Mouse (Mus musculus): Measurements from ENCODE around the gene Rnf227.

Rnf227 gene

DNA sequence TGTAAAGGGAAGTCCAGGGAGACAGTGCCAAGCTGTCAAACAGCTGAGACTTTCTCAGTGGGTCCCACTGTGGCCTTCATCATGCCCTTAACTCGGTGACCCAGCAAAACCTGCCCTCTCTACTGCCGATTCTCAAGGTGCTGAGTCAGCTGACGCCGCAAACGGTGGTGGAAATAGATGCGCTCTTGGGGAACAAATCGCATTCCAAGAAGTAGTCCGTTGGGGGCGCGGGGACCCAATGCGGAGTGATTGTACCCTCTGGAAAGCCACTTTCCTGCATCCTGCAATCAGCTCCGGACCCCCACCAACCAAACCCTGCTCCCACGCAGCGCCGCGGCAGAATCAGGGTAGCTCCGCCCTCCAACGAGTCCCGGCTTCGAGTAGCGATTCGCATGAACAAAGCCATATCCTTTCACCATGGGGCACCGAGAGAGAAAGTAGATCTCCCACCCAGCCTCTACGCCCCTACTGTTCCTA lies 8.3 kb upstream of the Rnf227 start:
- DNase-seq, result peak; percentile 79

DNA sequence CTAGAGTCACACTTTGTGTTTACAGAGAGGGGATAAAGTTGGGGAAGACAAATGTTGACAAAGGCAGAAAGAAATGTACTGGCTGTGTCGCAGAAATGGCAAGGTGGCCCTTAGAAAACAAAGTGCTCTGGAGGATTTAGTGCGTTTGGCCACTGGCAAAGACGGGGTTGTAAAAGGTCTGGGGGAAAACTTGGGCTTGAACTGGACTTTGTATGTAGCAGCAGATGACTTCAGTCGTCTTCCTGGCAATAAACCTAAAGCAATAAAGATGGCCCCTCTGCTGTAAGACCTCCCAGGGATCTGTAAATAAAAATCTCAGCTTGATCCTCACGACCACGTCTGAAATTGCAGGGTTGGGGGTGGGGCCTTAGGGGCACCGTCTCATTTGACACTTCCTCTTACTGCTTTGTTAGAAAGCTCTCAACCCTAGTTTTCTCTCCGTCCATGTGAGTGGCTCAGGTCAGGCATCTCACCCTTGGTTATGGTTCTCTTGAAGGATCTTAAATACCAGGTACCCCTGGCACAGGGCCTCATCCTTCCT lies 7.5 kb upstream of the Rnf227 start:
- DNase-seq, result no peak

DNA sequence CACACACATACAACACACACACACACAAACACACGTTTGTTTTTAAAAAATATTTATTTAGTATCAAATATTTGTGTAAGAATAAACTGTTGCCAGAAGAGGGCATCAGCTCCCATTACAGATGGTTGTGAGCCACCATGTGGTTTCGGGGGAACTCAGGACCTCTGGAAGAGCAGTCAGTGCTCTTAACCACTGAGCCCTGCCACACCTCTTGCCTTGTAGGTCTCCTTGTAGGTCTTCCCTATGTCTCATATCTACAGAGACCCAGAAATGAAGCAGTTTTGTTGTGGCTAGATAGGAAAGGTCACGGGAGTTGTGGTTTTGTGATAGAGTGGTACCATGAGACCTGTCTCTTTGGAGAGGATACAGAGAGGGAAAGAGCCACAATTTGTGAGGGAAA lies 6.3 kb upstream of the Rnf227 start:
- no peak for DNase-seq

DNA sequence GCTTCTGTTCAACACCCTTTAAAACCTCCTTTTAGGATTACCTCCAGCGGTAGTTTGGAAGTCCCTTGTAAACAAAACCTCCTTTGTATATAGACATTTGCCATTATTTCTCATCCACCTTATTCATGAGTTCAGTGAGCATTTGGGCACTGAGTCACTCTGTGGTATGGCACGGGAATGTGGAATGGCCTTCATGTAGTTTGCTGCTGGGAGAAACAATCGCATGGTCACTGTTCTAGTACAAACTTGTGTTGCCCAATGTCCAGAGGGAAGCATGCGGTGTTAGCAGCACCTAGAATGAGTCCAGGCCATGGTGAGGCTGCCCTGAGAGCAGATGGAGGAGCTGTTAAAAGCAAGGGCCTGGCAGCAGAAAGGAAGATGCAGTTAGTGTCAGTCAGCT lies 5.5 kb upstream of the Rnf227 start:
- DNase-seq, result no peak

DNA sequence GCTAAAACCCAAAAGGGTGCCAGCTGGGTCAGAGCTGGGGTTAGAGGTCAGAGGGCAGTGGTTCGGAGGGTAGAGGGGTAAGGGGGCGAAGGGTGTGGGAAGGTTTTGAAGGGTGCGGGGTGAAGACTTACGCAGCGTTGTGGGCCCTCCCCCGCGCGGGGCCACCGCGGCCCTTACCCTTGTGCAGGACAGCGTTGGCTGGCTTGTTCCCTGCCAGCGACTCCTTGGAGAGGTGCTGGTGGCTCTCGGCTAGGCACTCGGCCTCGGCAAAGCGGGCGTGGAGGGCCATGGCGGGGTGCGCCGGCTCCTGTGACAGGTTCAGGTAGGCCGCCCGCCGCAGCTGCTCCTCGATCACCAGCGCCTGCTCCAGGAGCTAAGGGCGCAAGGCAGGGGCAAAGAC lies 6.2 kb downstream of the Rnf227 start:
- DNase-seq, result no peak

DNA sequence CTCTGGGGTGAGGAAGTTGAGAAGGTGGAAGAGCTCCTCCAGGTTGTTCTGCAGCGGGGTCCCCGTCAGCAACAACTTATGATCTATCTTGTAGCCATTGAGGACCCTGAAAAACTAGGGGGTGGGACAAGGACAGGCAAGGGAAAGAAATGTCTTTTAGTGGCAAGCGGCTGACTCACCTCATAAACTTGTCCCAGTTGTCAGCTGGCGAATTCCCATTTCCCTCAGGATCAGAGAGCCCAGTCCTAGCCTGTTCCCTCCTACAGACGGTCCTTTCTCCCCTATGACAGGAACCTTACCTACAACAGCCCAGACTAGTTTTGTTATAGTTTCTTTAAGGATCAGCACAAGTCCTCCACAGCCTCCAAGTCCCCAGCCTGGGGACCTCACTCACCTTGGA lies 16.3 kb downstream of the Rnf227 start:
- DNase-seq, result no peak

DNA sequence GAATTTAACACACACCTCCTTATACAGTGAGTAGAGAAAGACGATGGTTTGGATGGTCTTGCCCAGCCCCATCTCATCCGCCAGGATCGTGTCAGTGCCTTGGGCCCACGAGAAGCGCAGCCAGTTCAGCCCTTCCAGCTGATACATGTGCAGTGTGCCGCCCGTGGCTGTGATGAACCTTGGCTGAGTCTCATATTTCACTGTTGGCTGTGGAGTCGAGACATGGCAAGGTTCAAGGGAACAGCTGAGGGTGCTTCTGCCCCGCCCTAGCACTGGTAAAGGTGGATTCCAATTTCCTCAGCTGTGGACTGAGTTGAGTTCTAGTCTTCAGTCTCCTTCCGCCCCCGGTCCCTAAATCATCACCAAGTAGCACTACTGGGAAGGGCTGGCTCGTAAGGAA lies 17.4 kb downstream of the Rnf227 start:
- DNase-seq, result no peak

DNA sequence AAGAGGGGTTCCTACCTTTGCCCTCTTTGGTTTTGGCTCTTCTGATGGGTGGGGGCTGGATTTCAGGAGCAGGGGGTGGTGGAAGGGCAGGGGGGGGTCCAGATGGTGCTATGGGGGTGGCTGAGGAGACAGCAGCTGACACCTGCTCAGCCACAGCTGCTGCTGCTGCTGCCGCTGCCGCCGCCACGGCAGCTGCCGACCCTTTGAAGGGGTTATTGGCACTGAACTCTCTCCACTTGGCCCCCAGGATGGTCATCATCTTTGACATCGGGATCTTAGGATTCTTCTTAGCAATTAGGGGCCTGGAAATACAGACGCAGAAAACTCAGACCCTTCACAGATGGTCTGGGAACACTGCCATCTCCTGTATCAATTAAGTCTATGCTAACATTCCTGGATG lies 21.8 kb downstream of the Rnf227 start:
- no peak for DNase-seq

DNA sequence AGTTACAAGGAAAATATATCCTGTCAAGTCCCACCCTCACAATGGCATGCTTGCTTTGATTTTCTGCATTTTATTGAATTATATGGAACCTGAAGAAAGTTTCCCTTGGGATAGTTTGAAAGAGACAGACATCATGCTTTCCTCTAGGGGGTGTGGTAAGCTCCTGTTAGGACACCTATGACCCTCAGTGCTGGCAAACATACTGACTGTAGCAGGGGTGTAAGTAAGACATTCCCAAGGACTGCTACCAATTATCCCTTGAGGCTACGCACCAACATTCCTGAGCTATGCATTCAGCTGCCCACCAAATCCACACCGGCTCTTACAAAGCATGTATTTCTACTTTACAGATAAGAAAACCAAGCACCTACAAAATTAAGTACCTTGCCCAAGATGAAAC lies 22.2 kb downstream of the Rnf227 start:
- DNase-seq, result no peak

DNA sequence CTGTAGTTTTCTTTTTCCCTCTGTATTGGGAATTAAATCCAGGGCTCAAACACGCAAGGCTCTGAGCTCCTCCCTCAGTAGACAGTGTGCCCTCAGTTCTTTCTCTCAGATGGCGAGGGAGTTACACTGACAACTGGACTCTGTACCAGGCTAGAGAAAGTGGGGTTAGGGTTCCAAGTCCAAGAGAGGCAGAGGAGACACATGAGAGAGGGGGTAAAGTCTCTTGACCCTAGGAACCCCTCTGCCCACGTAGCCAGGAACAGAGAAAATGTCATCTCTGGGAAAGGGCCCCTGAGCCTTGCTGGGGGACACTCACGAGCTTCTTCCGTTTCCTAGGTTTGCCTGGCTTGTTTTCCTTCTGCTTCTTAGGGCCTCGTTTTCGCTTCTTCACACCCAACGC lies 24.1 kb downstream of the Rnf227 start:
- no peak for DNase-seq

DNA sequence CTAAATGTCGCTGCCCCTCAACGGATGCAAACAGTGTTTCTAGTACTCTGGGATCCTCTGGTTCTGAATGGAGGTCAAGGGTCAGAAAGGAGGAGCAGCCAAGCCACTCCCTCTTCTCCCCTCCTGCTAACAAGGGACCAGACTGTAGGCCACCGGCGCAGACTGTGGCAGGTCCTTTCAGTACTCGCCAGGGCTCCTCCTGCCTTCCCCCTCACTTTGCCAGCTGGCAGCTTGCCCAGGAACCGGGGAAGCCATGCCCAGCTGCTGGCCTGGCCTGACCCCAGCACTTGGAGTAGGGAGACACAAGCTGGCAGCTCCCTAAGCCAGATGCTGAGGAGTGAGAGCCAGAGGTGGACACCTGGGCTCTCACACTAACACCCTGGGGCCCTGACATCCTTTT lies 24.6 kb downstream of the Rnf227 start:
- peak; percentile 95 for DNase-seq

DNA sequence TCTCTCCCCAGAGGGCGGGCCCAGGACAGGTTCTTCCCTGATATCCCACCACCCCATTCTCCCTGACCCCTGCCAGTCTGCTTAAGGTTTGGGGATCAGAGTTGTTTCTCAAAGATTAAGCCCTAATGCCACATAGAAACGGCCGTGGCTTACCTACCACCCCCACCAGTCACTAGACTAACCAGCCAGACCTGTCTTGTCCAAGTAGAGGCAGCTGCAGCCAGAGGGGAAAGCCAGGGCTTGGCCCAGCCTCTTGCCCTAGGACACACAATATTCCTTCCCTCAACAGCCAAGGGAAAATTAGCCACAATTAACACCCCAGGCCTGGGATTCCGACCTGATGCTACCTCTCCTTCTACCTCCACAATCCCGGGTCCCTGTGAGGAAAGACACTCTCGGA lies 25.5 kb downstream of the Rnf227 start:
- DNase-seq, result no peak

DNA sequence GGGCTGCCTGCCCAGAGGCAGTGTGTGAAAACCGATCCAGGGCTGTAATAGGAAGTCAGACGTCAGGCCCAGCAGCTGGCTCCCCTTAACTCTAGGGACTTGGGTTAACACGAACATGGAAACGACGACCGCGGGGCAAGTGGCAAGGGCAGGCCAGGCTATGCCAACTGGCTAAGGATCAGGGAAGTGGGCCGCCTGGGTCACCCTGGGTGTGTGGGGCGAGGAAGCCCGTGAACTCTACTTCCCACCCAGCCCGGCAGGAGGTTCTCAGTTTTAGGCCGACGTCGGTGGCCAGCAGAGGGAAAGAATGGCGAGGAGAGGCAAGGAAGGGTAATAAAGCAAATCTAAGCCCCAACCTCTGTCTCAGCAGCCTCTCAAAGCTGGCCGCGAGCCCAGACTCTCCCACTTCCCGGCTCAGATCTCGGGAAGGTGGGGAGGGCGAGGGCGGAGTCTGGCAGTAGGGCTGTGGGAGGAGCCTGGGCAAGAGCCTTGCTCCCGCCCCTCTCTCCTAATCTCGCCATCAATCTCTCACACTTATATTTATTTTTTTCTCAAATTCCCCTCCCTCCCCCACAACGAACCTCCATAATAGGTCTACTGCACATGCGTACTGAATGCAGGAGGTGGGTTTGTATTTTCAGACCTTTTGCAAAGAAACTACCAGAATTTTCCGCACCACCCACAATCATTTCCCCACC lies 26.0 kb downstream of the Rnf227 start:
- peak; percentile 97 for DNase-seq

DNA sequence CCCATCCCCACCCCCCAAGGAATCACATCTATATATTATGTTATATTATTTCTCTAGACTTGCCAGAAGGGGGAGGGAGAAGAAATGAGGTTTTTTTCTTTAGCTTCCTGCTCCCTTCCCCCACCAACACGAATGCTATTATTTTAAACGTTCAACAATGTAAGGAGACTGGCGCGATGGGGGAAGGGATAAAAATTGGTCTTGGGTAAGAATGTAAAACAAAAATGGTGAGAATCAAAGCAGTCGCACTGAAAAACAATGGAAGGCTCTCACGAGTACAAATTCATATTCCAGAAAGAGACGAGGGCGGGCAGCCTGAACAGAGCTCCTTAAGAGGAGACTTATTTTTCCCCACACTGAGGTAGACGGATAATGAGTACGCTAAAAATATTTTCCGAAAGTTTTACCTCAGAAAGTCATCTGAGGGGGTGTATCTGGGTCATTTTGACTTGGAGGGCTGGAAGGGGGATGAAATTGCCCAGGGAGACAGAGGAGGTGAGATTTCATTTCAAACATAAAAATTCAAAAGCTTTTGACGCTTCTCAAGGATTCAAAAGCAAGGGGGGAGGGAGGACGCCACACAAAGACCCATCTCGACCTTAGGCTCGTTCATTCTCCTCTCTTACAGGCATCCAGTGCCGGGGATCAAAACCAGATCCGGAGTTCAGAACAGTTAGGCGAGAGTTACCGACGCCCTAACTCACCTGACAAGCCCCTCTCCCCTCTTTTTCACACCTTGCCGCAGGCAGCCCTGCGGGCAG lies 26.8 kb downstream of the Rnf227 start:
- no peak for DNase-seq

DNA sequence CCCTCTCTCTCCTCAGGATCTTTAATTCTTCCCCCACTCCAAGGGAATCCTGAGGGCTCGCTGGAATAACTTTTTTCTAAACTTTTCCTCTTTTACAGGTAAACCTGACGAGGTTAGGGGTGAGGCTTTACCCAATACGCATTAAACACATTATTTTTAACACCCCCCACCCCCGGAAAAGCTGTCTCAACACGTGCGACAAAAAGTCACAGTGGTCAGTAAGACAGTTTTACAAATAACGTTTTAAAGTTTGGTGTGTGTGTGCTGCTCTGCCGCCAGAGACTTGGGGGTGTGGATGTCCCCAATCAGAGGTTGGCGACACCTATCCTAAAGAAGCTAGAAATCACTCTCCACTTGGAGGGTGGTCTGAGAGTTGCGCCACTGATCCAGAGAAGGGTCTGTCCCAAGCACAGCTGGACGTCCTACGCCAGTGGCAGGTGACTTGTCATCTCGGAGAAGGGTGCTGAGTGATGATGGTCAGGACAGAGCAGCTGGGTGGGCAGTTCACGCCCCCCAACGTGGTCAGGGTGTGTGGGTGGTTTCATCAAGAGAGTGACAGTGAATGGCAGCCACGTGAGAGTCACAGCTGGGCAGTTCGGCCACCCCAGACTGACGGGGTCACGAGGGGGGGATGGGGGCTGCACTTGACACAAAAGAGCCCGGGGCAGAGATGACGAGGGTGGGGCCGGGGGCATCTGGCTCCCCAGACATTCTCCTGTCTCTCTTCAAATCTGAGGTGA lies 27.5 kb downstream of the Rnf227 start:
- DNase-seq, result no peak

DNA sequence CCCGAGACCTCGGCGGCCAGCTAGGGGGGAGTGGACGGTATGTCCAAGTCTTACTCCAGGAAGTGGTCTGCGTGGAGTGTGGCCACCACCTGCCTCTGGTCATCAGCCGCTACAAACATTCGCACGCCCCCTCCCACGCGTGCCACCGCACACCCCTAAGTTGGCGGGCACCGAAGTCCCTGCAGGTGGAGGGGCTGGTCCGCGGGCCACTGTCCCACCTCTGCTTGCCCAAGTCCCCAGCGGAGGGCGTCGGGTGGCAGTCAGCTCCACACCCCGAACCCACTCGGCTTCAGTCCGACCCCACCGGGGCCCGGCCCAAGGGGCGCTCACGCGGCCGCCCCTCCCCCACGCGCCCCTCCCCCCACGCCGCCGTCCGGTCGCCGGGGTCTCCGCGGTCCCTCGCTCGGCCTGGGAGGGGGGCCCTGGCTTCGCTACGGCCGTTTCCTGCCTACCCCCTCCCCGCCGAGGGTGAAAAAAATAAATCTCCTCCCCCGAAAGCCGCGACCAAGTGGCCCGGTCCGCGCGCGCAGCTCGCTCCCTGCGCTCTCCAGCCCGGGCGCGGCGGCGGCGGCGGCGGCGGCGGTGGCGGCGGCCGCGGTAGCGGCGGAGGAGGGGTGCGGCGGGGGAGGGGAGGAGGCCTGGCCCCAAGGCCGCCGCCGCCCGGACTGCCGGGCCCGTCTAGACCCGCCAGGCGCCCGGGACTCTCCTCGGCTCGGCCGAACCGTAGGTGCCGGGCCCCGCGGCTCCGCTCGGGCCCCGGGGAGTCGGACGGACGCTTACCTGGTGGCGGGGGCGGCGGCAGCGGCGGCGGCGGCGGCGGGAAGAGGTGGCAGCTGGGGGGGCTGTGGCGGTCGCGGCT lies 28.3 kb downstream of the Rnf227 start:
- DNase-seq, result no peak

DNA sequence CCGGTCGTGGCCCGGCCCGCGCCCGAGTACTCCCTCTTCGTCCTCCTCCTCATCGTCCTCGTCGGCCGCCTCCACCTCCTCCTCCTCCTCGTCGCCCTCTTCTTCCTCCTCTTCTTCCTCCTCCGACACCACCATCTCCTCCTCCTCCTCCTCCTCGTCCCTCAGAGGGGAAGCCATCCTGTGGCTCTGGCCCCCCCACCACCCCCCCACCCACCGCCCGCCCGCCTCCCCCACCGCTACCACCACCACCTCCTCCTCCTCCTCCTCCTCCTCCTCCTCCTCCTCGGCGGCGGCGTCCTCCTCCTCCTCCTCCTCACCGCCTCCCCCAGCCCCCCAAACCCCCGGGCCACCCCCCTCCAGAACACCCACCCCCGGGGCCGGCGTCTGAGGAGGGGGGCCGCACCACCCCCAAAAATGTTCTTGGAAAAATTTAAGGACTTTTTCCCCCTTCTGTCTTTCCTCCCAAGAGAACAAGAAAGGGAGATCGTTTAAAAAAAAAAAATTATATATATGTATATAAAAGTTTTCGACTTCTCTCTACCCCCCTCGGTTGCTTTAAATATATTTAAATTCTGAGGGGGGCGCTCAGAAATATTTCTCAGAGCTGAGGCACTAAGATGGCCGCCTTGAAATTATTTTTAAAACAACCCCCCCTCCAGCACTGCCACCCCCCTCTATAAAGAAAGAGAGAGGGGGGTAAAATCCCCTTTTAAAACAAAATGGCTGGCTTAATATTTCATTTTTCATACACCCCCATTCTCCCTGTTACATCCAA lies 29.1 kb downstream of the Rnf227 start, which contains the start of gene Chd3:
TSS of gene Chd3 (minus strand) at position 192 of the 775 bp plus-strand sequence.
- no peak for DNase-seq

DNA sequence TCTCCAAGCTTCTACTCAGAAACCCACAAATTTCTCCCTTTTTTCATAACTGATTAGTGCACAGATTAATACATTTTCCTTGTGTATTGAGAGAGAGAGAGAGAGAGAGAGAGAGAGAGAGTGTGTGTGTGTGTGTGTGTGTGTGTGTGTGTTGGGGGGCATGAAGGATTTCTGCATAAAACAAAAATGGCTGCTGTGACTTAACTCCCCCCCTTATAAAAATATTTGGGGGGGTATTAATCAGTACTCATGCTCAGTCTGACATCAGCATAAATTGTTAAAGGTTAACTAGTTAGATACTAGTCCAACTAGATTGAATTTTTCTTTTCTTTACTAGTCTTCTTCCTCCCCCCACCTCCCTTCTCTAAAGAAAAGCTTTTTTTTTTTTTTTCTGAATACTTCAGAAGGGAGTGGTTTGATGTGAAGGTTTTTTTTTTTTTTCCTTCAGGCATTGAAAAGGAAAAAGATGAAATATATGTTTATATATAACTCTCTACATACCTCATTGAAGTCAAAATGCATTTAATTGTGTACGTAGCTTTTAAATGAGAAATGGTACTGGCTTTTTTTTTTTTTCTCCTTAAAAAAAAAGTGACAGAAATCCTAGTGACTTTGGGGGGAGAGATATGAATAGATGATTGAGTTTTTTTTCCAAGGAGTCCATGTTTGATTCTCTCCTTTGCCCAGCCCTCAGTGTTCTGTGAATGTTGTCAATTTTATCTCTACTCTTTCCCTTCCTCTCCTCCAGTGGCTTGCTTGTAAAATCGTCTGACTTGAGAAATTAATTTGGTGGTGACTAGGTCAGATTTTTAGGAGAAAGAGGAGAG lies 29.9 kb downstream of the Rnf227 start:
- no peak for DNase-seq

DNA sequence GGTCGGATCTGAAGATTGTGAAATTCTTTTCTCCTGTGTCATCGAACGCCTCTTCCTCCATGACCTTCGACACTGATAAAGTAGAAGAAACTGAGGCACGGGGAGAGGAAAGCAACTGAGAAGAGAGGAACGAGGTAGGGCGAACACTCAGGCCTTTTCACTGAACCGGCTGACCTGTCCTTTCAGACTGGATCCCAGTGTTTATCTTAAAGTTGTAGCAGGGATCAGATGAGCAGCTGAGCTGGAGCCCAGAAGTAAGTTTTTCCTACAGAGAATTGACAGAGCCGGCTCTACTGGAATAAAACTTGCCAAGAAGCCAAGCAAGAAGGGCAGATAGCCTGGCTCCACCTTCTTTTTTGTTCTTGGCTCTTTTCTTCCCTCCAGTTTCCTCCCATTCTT lies 30.6 kb downstream of the Rnf227 start:
- no peak for DNase-seq

DNA sequence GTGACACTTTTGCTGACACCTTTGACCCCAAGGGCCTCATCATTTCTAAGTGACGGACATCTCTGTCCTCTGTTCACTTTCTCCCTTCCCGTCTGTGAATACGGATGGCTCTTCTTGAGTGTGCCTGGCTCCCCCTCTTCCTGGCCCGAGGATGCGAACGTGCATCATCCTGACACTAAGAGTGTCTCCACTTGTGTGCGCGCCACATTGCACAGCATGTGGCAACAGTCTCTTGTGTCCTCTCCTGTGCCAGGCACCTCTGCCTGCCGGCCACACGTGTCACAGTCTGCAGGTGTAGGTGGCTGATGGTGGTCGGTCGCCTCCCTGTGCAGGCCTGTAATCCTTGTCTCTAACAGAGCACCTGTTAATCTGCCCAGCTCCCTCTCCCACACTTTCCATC lies 31.3 kb downstream of the Rnf227 start:
- no peak for DNase-seq
